ENCODE assay signal across 8 mouse cellular contexts in genomic region chr2:160884830-160885229, GRCm38 (mm10). TPM values are rescaled to one million over a fixed set of nuclear protein-coding genes. Genes with fewer than 3 reads are reported as not detected.
DNase-seq lines count a peak whose midpoint lies in the region; ATAC-seq and TF ChIP-seq lines count a peak whose summit lies in the region.

No protein-coding gene starts in this region.

- no peak overlapping the region for H3K9ac ChIP-seq in forebrain, embryonic 11.5 days (ENCODE audit: low read length)
- H3K9ac ChIP-seq in forebrain, embryonic 16.5 days (replicated peaks; ENCODE audit: low read depth, low read length), result no peak overlapping the region
- H3K9ac ChIP-seq in liver, adult 2 months (ENCODE audit: low read depth, low read length), result no peak overlapping the region
- H3K9ac ChIP-seq in liver, embryonic 11.5 days (ENCODE audit: low read depth, low read length), result no peak overlapping the region
- no peak overlapping the region for H3K9ac ChIP-seq in embryonic facial prominence, embryonic 14.5 days (ENCODE audit: low read depth, low read length)

- DNase-seq in forebrain, embryonic 11.5 days (ENCODE audit: low spot score), result peak; percentile 80
- peak; percentile 65 for DNase-seq in liver, adult 2 months (ENCODE audit: extremely low read depth, low read depth, low spot score)
- DNase-seq in liver, embryonic 11.5 days (ENCODE audit: low spot score), result no peak
- DNase-seq in T-cell, adult 2 months (ENCODE audit: low spot score), result peak; percentile 41
- DNase-seq in embryonic facial prominence, embryonic 14.5 days (ENCODE audit: low spot score), result peak; percentile 33
- no peak for DNase-seq in layer of hippocampus, postnatal 36 days

- no peak for ATAC-seq in forebrain, embryonic 11.5 days (replicated peaks; ENCODE audit: low FRiP score)
- ATAC-seq in forebrain, embryonic 16.5 days, result no peak
- ATAC-seq in liver, embryonic 11.5 days (replicated peaks; ENCODE audit: low FRiP score), result no peak
- no peak for ATAC-seq in embryonic facial prominence, embryonic 14.5 days (ENCODE audit: low read depth)
- peak; percentile 47 for ATAC-seq in megakaryocyte, adult 5-6 weeks (ENCODE audit: poor library complexity, severe bottlenecking)

- TF ChIP-seq CTCF in liver, adult 2 months (IDR thresholded peaks at IDR 0.05; ENCODE audit: low read depth, low read length), result peak; percentile 77

- H3K36me3 ChIP-seq in forebrain, embryonic 11.5 days (ENCODE audit: control insufficient read depth, insufficient read depth, low read length), result no peaks in the 10 kb centered on the region
- H3K36me3 ChIP-seq in forebrain, embryonic 16.5 days (ENCODE audit: control insufficient read depth, insufficient read depth), result no peaks in the 10 kb centered on the region
- no peaks in the 10 kb centered on the region for H3K36me3 ChIP-seq in liver, adult 2 months (ENCODE audit: control insufficient read depth, insufficient read depth, low read length)
- no peaks in the 10 kb centered on the region for H3K36me3 ChIP-seq in liver, embryonic 11.5 days (ENCODE audit: control insufficient read depth, insufficient read depth, low read length)
- H3K36me3 ChIP-seq in embryonic facial prominence, embryonic 14.5 days (ENCODE audit: control insufficient read depth, insufficient read depth, low read length), result no peaks in the 10 kb centered on the region

- no peaks in the 10 kb centered on the region for H3K4me1 ChIP-seq in forebrain, embryonic 11.5 days (replicated peaks; ENCODE audit: control insufficient read depth, insufficient read depth, low read length)
- H3K4me1 ChIP-seq in forebrain, embryonic 16.5 days (replicated peaks; ENCODE audit: control insufficient read depth, insufficient read depth, low read length), result peaks cover 9% of the 10 kb centered on the region
- 0 out of 2 replicates have a peak, but pooled peaks cover 3% of the 10 kb centered on the region for H3K4me1 ChIP-seq in liver, adult 2 months (ENCODE audit: control insufficient read depth, insufficient read depth, low read length)
- H3K4me1 ChIP-seq in liver, embryonic 11.5 days (replicated peaks; ENCODE audit: control insufficient read depth, insufficient read depth, low read length), result no peaks in the 10 kb centered on the region
- no peaks in the 10 kb centered on the region for H3K4me1 ChIP-seq in embryonic facial prominence, embryonic 14.5 days (ENCODE audit: control insufficient read depth, insufficient read depth, low read length)

- no peak overlapping the region for H3K27ac ChIP-seq in forebrain, embryonic 11.5 days (ENCODE audit: low read depth, low read length)
- no peak overlapping the region for H3K27ac ChIP-seq in forebrain, embryonic 16.5 days (ENCODE audit: low read length)
- H3K27ac ChIP-seq in liver, adult 2 months (replicated peaks; ENCODE audit: insufficient read depth, low read depth, low read length), result no peak overlapping the region
- H3K27ac ChIP-seq in liver, embryonic 11.5 days (ENCODE audit: low read depth, low read length), result no peak overlapping the region
- no peak overlapping the region for H3K27ac ChIP-seq in embryonic facial prominence, embryonic 14.5 days (replicated peaks; ENCODE audit: low read depth, low read length)

- 26% methylated on average over 2 of the region's 2 CpGs for whole genome bisulfite sequencing in forebrain, embryonic 11.5 days
- WGBS in forebrain, embryonic 16.5 days, result 23% methylated on average over 2 of the region's 2 CpGs
- 25% methylated on average over 2 of the region's 2 CpGs for whole genome bisulfite sequencing in liver, adult 2 months
- WGBS in liver, embryonic 11.5 days, result 11% methylated on average over 2 of the region's 2 CpGs
- 16% methylated on average over 2 of the region's 2 CpGs for WGBS in embryonic facial prominence, embryonic 14.5 days

- no peak overlapping the region for H3K4me3 ChIP-seq in forebrain, embryonic 11.5 days (ENCODE audit: low read depth, low read length)
- H3K4me3 ChIP-seq in forebrain, embryonic 16.5 days (replicated peaks; ENCODE audit: low read length), result no peak overlapping the region
- no peak overlapping the region for H3K4me3 ChIP-seq in liver, adult 2 months (ENCODE audit: insufficient read depth, low read depth, low read length)
- no peak overlapping the region for H3K4me3 ChIP-seq in liver, embryonic 11.5 days (ENCODE audit: low read depth, low read length)
- H3K4me3 ChIP-seq in embryonic facial prominence, embryonic 14.5 days (ENCODE audit: low read depth, low read length), result no peak overlapping the region

- no peaks in the 10 kb centered on the region for H3K9me3 ChIP-seq in forebrain, embryonic 11.5 days (ENCODE audit: control insufficient read depth, low read length)
- H3K9me3 ChIP-seq in forebrain, embryonic 16.5 days (ENCODE audit: control insufficient read depth, low read length), result no peaks in the 10 kb centered on the region
- H3K9me3 ChIP-seq in liver, embryonic 11.5 days (ENCODE audit: control insufficient read depth, low read length), result no peaks in the 10 kb centered on the region
- H3K9me3 ChIP-seq in embryonic facial prominence, embryonic 14.5 days (ENCODE audit: control insufficient read depth, low read length), result no peaks in the 10 kb centered on the region

- H3K79me2 ChIP-seq in liver, adult 2 months (ENCODE audit: control insufficient read depth, insufficient read depth, low read length), result no peaks in the 10 kb centered on the region

- no peak for TF ChIP-seq POLR2A in liver, adult 2 months (IDR thresholded peaks at IDR 0.05; ENCODE audit: extremely low read depth, insufficient read depth, low read length)

- H3K27me3 ChIP-seq in forebrain, embryonic 11.5 days (ENCODE audit: control insufficient read depth, insufficient read depth, low read length), result peaks cover 8% of the 10 kb centered on the region
- H3K27me3 ChIP-seq in forebrain, embryonic 16.5 days (replicated peaks; ENCODE audit: control insufficient read depth, insufficient read depth, low read length), result peaks cover 8% of the 10 kb centered on the region; the same call in 1 of the 2 replicates
- H3K27me3 ChIP-seq in liver, adult 2 months (ENCODE audit: control insufficient read depth, insufficient read depth, low read length), result no peaks in the 10 kb centered on the region
- peaks cover 3% of the 10 kb centered on the region; the same call in 1 of the 2 replicates for H3K27me3 ChIP-seq in liver, embryonic 11.5 days (replicated peaks; ENCODE audit: control insufficient read depth, insufficient read depth, low read length)
- H3K27me3 ChIP-seq in embryonic facial prominence, embryonic 14.5 days (replicated peaks; ENCODE audit: control insufficient read depth, insufficient read depth, low read length), result no peaks in the 10 kb centered on the region

- H3K4me2 ChIP-seq in forebrain, embryonic 11.5 days (ENCODE audit: low read depth, low read length, severe bottlenecking), result no peak overlapping the region
- no peak overlapping the region for H3K4me2 ChIP-seq in forebrain, embryonic 16.5 days (ENCODE audit: low read length)
- no peak overlapping the region for H3K4me2 ChIP-seq in liver, embryonic 11.5 days
- H3K4me2 ChIP-seq in embryonic facial prominence, embryonic 14.5 days (ENCODE audit: low read depth, low read length), result no peak overlapping the region

RNA-seq across cellular contexts. Expression of gene Lpin3, which starts 4.4 kb away (rescaled TPM):
- polyA plus RNA-seq in forebrain, embryonic 11.5 days (2014; fragmentation: Nextera tagmentation; extraction: Ambion mirVana), result 0.20 and 1.1 TPM in 2 replicates
- 0.17 TPM in 1 of 2 replicates, not detected in the other for polyA plus RNA-seq in forebrain, embryonic 16.5 days (2015; fragmentation: Nextera tagmentation; extraction: Ambion mirVana)
- total RNA-seq in liver, adult 2 months (2014; rRNA removed), result 2.8 and 4.0 TPM in 2 replicates
- 2.7 and 3.6 TPM in 2 replicates for polyA plus RNA-seq in liver, adult 2 months (2012; rRNA removed)
- polyA plus RNA-seq in liver, embryonic 11.5 days (2014; fragmentation: Nextera tagmentation; extraction: Ambion mirVana), result 1.0 and 1.3 TPM in 2 replicates
- 1.1 and 1.4 TPM in 2 replicates for polyA plus RNA-seq in embryonic facial prominence, embryonic 14.5 days (2014; fragmentation: Nextera tagmentation; extraction: Ambion mirVana)
- not detected in 2 replicates for total RNA-seq in megakaryocyte, adult 5-6 weeks (2015)
- not detected in 2 replicates for total RNA-seq in megakaryocyte, adult 5-6 weeks (2017)
- 1 to 10 TPM; 1.1 to 1.4 TPM for total RNA-seq in layer of hippocampus, postnatal 36 days (2021)

RNA-seq across cellular contexts. Expression of gene Zhx3, which starts 12.0 kb away (rescaled TPM):
- polyA plus RNA-seq in forebrain, embryonic 11.5 days (2014; fragmentation: Nextera tagmentation; extraction: Ambion mirVana), result 10.0 TPM in 2 replicates
- 21.7 and 23.9 TPM in 2 replicates for polyA plus RNA-seq in forebrain, embryonic 16.5 days (2015; fragmentation: Nextera tagmentation; extraction: Ambion mirVana)
- 33.5 and 45.3 TPM in 2 replicates for total RNA-seq in liver, adult 2 months (2014; rRNA removed)
- 11.9 and 12.3 TPM in 2 replicates for polyA plus RNA-seq in liver, adult 2 months (2012; rRNA removed)
- 4.9 and 5.5 TPM in 2 replicates for polyA plus RNA-seq in liver, embryonic 11.5 days (2014; fragmentation: Nextera tagmentation; extraction: Ambion mirVana)
- 10.6 and 11.1 TPM in 2 replicates for polyA plus RNA-seq in embryonic facial prominence, embryonic 14.5 days (2014; fragmentation: Nextera tagmentation; extraction: Ambion mirVana)
- 2.9 and 6.2 TPM in 2 replicates for total RNA-seq in megakaryocyte, adult 5-6 weeks (2015)
- 2.8 and 3.9 TPM in 2 replicates for total RNA-seq in megakaryocyte, adult 5-6 weeks (2017)
- 100 to 1,000 TPM in 1 of 2 experiments, 10 to 100 TPM in 1; 92.9 to 124 TPM for total RNA-seq in layer of hippocampus, postnatal 36 days (2021)

RNA-seq across cellular contexts. Expression of gene Emilin3, which starts 27.3 kb away (rescaled TPM):
- polyA plus RNA-seq in forebrain, embryonic 11.5 days (2014; fragmentation: Nextera tagmentation; extraction: Ambion mirVana), result 1.9 and 2.2 TPM in 2 replicates
- polyA plus RNA-seq in forebrain, embryonic 16.5 days (2015; fragmentation: Nextera tagmentation; extraction: Ambion mirVana), result 0.43 and 0.52 TPM in 2 replicates
- not detected in 2 replicates for total RNA-seq in liver, adult 2 months (2014; rRNA removed)
- 0.02 TPM in 1 of 2 replicates, not detected in the other for polyA plus RNA-seq in liver, adult 2 months (2012; rRNA removed)
- 1.2 and 1.3 TPM in 2 replicates for polyA plus RNA-seq in liver, embryonic 11.5 days (2014; fragmentation: Nextera tagmentation; extraction: Ambion mirVana)
- polyA plus RNA-seq in embryonic facial prominence, embryonic 14.5 days (2014; fragmentation: Nextera tagmentation; extraction: Ambion mirVana), result 21.6 and 26.0 TPM in 2 replicates
- not detected in 2 replicates for total RNA-seq in megakaryocyte, adult 5-6 weeks (2015)
- total RNA-seq in megakaryocyte, adult 5-6 weeks (2017), result not detected in 2 replicates
- under 1 TPM in 1 of 2 experiments, not detected in 1; 0.15 TPM for total RNA-seq in layer of hippocampus, postnatal 36 days (2021)

Comparison
In these comparisons a context has a peak if more than half of its experiments do, and no peak if none do; other contexts are left out.
1. DNase-seq: peak in forebrain, embryonic 11.5 days (single experiment), liver, adult 2 months (single experiment), T-cell, adult 2 months (single experiment) and embryonic facial prominence, embryonic 14.5 days (single experiment); none in liver, embryonic 11.5 days (single experiment) and layer of hippocampus, postnatal 36 days (0 of 2).